Mouse (Mus musculus): ENCODE data around the gene Gm17545. TPM values are rescaled to one million over a fixed set of nuclear protein-coding genes. Genes with fewer than 3 reads are reported as not detected.

Gm17545 gene
- polyA plus RNA-seq, 1 experiment from 2014 or later: not detected

- Histone ChIP-seq H3K4me1 (peaks cover 34% of the 10 kb centered on the region), H3K27me3 (replicated peaks) (no peaks in the 10 kb centered on the region), H3K4me2 (no peak overlapping the region), H3K9ac (no peak overlapping the region), H3K9me3 (replicated peaks) (no peaks in the 10 kb centered on the region), H3K4me3 (no peak overlapping the region), H3K27ac (no peak overlapping the region), H3K36me3 (no peaks in the 10 kb centered on the region)
- WGBS (ENCODE audit: insufficient replicate concordance): 62% methylated on average over 10 of the region's 10 CpGs
- ATAC-seq: no peak
Measured at GRCm38 (mm10) chr9:22424196-22424595, 29.9 kb upstream of the Gm17545 start.

GRCm38 (mm10) chr9:22424719-22425118 lies 29.4 kb upstream of the Gm17545 start:
- 73% methylated on average over 4 of the region's 4 CpGs for WGBS (ENCODE audit: insufficient replicate concordance)
- Histone ChIP-seq H3K4me2 (no peak overlapping the region), H3K4me1 (peaks cover 37% of the 10 kb centered on the region), H3K4me3 (no peak overlapping the region), H3K9me3 (replicated peaks) (no peaks in the 10 kb centered on the region), H3K36me3 (no peaks in the 10 kb centered on the region), H3K27ac (no peak overlapping the region), H3K27me3 (replicated peaks) (no peaks in the 10 kb centered on the region), H3K9ac (no peak overlapping the region)
- ATAC-seq: no peak

- Histone ChIP-seq H3K4me2 (no peak overlapping the region), H3K27ac (no peak overlapping the region), H3K4me3 (no peak overlapping the region), H3K9me3 (replicated peaks) (no peaks in the 10 kb centered on the region), H3K36me3 (no peaks in the 10 kb centered on the region), H3K9ac (no peak overlapping the region), H3K4me1 (peaks cover 39% of the 10 kb centered on the region), H3K27me3 (replicated peaks) (no peaks in the 10 kb centered on the region)
- 34% methylated on average over 2 of the region's 4 CpGs for WGBS (ENCODE audit: insufficient replicate concordance)
- ATAC-seq: peak; percentile 46; the same call in 1 of the 2 replicates
Measured at GRCm38 (mm10) chr9:22428028-22428665, 25.9 kb upstream of the Gm17545 start.

GRCm38 (mm10) chr9:22428666-22429410 lies 25.3 kb upstream of the Gm17545 start:
- Histone ChIP-seq H3K36me3 (no peaks in the 10 kb centered on the region), H3K27ac (no peak overlapping the region), H3K4me2 (no peak overlapping the region), H3K4me3 (no peak overlapping the region), H3K4me1 (peaks cover 39% of the 10 kb centered on the region), H3K27me3 (replicated peaks) (no peaks in the 10 kb centered on the region), H3K9me3 (replicated peaks) (no peaks in the 10 kb centered on the region), H3K9ac (no peak overlapping the region)
- 75% methylated on average over 14 of the region's 14 CpGs for WGBS (ENCODE audit: insufficient replicate concordance)
- peak; percentile 27; the same call in 1 of the 2 replicates for ATAC-seq

DNA sequence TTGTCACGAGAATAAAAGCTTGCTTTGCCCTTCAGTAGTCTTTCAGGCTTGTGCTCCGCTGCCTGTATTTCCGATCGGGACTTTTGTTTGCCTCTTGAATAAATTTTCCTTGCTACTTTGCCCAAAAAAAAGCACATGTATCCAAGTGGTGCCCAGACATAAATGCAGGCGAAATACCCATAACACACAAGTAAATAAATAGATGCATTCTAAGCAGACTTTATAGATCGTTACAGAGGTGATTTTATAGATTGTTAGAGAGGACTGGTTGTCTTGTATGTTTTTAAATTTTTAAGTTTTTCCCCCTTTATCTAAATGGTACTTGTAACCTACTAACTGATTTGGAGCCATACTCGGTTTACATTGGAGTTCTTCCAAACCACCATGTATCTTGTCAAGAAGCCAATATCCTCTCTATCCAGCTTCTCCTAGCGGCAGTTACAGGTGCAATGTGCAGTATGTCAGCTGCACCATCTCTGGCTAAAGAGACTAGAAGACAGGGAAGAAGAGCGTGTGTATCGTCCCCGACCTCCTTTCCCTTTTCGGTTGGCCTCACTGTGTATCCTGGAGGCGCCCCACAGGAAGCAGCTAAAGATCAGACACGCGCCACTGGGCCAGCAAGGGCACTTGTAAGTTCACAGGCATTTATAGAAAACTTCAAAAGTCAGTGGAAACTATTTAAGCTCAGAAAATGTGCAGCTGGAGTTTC lies 24.4 kb upstream of the Gm17545 start:
- H3K9ac ChIP-seq: no peak overlapping the region
- H3K36me3 ChIP-seq: no peaks in the 10 kb centered on the region
- H3K27ac ChIP-seq: no peak overlapping the region
- no peak for ATAC-seq
- no peaks in the 10 kb centered on the region for H3K27me3 ChIP-seq (replicated peaks)
- 56% methylated on average over 15 of the region's 15 CpGs for WGBS (ENCODE audit: insufficient replicate concordance)
- H3K9me3 ChIP-seq (replicated peaks): no peaks in the 10 kb centered on the region
- H3K4me3 ChIP-seq: no peak overlapping the region
- peaks cover 36% of the 10 kb centered on the region for H3K4me1 ChIP-seq
- H3K4me2 ChIP-seq: peak overlapping the region; percentile 35

GRCm38 (mm10) chr9:22430315-22430840 lies 23.7 kb upstream of the Gm17545 start:
- H3K27me3 ChIP-seq (replicated peaks): no peaks in the 10 kb centered on the region
- no peaks in the 10 kb centered on the region for H3K9me3 ChIP-seq (replicated peaks)
- 21% methylated on average over 5 of the region's 5 CpGs for WGBS (ENCODE audit: insufficient replicate concordance)
- no peak for ATAC-seq
- no peak overlapping the region for H3K4me3 ChIP-seq
- H3K4me1 ChIP-seq: peaks cover 31% of the 10 kb centered on the region
- H3K27ac ChIP-seq: no peak overlapping the region
- H3K4me2 ChIP-seq: peak overlapping the region; percentile 35
- H3K36me3 ChIP-seq: no peaks in the 10 kb centered on the region
- H3K9ac ChIP-seq: no peak overlapping the region

- Histone ChIP-seq H3K4me2 (no peak overlapping the region), H3K36me3 (no peaks in the 10 kb centered on the region), H3K4me3 (no peak overlapping the region), H3K4me1 (peaks cover 25% of the 10 kb centered on the region), H3K27me3 (replicated peaks) (no peaks in the 10 kb centered on the region), H3K27ac (no peak overlapping the region), H3K9ac (no peak overlapping the region), H3K9me3 (replicated peaks) (no peaks in the 10 kb centered on the region)
- WGBS (ENCODE audit: insufficient replicate concordance): 71% methylated on average over 2 of the region's 2 CpGs
- ATAC-seq: no peak
Measured at GRCm38 (mm10) chr9:22433221-22433620, 20.9 kb upstream of the Gm17545 start.

- WGBS (ENCODE audit: insufficient replicate concordance): 68% methylated on average over 2 of the region's 2 CpGs
- peaks cover 16% of the 10 kb centered on the region for H3K4me1 ChIP-seq
- no peaks in the 10 kb centered on the region for H3K36me3 ChIP-seq
- ATAC-seq: no peak
- no peak overlapping the region for H3K4me3 ChIP-seq
- no peaks in the 10 kb centered on the region for H3K9me3 ChIP-seq (replicated peaks)
- H3K4me2 ChIP-seq: no peak overlapping the region
- H3K27me3 ChIP-seq (replicated peaks): no peaks in the 10 kb centered on the region
- H3K9ac ChIP-seq: no peak overlapping the region
- H3K27ac ChIP-seq: no peak overlapping the region
Measured at GRCm38 (mm10) chr9:22434101-22434500, 20.0 kb upstream of the Gm17545 start.

- ATAC-seq: no peak
- no peaks in the 10 kb centered on the region for H3K9me3 ChIP-seq (replicated peaks)
- no peak overlapping the region for H3K4me3 ChIP-seq
- no peaks in the 10 kb centered on the region for H3K36me3 ChIP-seq
- H3K27ac ChIP-seq: no peak overlapping the region
- H3K4me2 ChIP-seq: no peak overlapping the region
- no peaks in the 10 kb centered on the region for H3K4me1 ChIP-seq
- no peaks in the 10 kb centered on the region for H3K27me3 ChIP-seq (replicated peaks)
- 38% methylated on average over 1 of the region's 1 CpGs for WGBS (ENCODE audit: insufficient replicate concordance)
- H3K9ac ChIP-seq: no peak overlapping the region
Measured at GRCm38 (mm10) chr9:22438826-22439225, 15.3 kb upstream of the Gm17545 start.

- ATAC-seq: no peak
- H3K27ac ChIP-seq: no peak overlapping the region
- H3K36me3 ChIP-seq: peaks cover 24% of the 10 kb centered on the region
- H3K9me3 ChIP-seq (replicated peaks): no peaks in the 10 kb centered on the region
- no peaks in the 10 kb centered on the region for H3K27me3 ChIP-seq (replicated peaks)
- H3K4me2 ChIP-seq: no peak overlapping the region
- no peak overlapping the region for H3K9ac ChIP-seq
- 78% methylated on average over 10 of the region's 10 CpGs for WGBS (ENCODE audit: insufficient replicate concordance)
- no peaks in the 10 kb centered on the region for H3K4me1 ChIP-seq
- H3K4me3 ChIP-seq: no peak overlapping the region
Measured at GRCm38 (mm10) chr9:22443157-22443556, 10.9 kb upstream of the Gm17545 start.

GRCm38 (mm10) chr9:22445123-22445522 lies 9.0 kb upstream of the Gm17545 start:
- WGBS (ENCODE audit: insufficient replicate concordance): 67% methylated on average over 1 of the region's 1 CpGs
- H3K4me2 ChIP-seq: no peak overlapping the region
- H3K9me3 ChIP-seq (replicated peaks): no peaks in the 10 kb centered on the region
- no peaks in the 10 kb centered on the region for H3K4me1 ChIP-seq
- H3K27ac ChIP-seq: no peak overlapping the region
- no peak for ATAC-seq
- H3K4me3 ChIP-seq: no peak overlapping the region
- H3K36me3 ChIP-seq: peaks cover 44% of the 10 kb centered on the region
- H3K9ac ChIP-seq: no peak overlapping the region
- H3K27me3 ChIP-seq (replicated peaks): no peaks in the 10 kb centered on the region

- 0 out of 2 replicates have a peak, but pooled peaks cover 4% of the 10 kb centered on the region for H3K4me1 ChIP-seq
- no peak overlapping the region for H3K4me3 ChIP-seq
- peak; percentile 51 for ATAC-seq
- H3K27me3 ChIP-seq (replicated peaks): no peaks in the 10 kb centered on the region
- no peak overlapping the region for H3K9ac ChIP-seq
- peaks cover 65% of the 10 kb centered on the region for H3K36me3 ChIP-seq
- H3K4me2 ChIP-seq: no peak overlapping the region
- H3K27ac ChIP-seq: no peak overlapping the region
- 76% methylated on average over 5 of the region's 5 CpGs for WGBS (ENCODE audit: insufficient replicate concordance)
- no peaks in the 10 kb centered on the region for H3K9me3 ChIP-seq (replicated peaks)
Measured at GRCm38 (mm10) chr9:22447213-22447612, 6.9 kb upstream of the Gm17545 start.
